Mouse (Mus musculus) embryo, embryonic 9.5 days (tissue): Measurements from ENCODE around the gene Enam.
"Not testable (repeated sequence)": the region's sequence is repeated elsewhere in the genome, so short reads cannot be mapped to it uniquely, and the experiment has no call there.

ENCODE experiments used
- DNase-seq: peaks from one replicate; pipeline ENCODE4 v3.0.0-alpha.2; 2017; ENCODE audit errors: extremely low spot score

Enam gene

DNA sequence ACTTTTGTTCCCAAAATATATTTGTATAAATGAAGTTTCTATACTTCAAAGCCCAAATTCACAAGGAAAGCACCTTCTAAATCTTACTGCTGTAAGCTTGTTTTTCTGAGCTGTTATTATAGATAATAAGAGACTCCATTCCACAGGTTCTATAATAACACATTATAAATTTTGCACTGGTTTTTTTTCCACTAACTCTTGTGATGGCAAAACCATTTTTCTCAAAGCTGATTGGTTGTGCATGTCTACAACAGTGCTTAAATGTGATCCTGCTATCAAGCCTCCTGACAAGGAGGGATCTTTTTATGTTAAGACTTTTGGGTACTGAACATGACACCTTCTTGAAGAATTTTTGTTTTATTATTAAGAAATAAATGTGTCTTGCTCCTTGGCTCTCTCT, at the start of gene Enam:
Enam (plus strand) TSS at position 301 of the 400 bp plus-strand sequence.
- DNase-seq, result no peak

DNA sequence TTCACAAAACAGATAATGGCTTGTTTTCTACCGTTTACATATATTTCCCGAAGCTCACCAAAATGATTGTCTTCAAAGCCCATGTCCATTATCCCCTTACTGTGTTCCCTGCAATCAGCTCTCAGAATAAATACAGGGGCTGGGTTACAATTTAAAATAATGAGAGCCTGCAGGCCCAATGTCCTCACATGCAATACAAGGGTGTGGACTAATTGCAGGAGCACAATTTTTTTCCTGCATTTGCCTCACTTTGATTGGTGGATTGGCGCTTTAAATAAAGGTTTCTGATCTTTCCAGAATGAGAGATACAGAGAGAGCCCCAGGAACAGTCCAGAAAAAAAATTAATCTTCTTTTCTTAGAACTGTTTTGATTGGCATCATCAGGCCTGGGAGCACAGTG, 32.1 kb upstream of the Enam start, which contains the start of gene Ambn:
Ambn (plus strand) TSS at position 301 of the 400 bp plus-strand sequence.
- no peak for DNase-seq

DNA sequence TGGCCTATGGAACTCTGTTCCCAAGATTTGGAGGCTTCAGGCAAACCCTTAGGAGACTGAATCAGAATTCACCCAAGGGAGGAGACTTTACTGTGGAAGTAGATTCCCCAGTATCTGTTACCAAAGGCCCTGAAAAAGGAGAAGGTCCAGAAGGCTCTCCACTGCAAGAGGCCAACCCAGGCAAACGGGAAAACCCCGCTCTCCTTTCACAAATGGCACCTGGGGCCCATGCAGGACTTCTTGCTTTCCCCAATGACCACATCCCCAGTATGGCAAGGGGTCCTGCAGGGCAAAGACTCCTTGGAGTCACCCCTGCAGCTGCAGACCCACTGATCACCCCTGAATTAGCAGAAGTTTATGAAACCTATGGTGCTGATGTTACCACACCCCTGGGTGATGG, 20.3 kb upstream of the Enam start:
- DNase-seq, result no peak

DNA sequence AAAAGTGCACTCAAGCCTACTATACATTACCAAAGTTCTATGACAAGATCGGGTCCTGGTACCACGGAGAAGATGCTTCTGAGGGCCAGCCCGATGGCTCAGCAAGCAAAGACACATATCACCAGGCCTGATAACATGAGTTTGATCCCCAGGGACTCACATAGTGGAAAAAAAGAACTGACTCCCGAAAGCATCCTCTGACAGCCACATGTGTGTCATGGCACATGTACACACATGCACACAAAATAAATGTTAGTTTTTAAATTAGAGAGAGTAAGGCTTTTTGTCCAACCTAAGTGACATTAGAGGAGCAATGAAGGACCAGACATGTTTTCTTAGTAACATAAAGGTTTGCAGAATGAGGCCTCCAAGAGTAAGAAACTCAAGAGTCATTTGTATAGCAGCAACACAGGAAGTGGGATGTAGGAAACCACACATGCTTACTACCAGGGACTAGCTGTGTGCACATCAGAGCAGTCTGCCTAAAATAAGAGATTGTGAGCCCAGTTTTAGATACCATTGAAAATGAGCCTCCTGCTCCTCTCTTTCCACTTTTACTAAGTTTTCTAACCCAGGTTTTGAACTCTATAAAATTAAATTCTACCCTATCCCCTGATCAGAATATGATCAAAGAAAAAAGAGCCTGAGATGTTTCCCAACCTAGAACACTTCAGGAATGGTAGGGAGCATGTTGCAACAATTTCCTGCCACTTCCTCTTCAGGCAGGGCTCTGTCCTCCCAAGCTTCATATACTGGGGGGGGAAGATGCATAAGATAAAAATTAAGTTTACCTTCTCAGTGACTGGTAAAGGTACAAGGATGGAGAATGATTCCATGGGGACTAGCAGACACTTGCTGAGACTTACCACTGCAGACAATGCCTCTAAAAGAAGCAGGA, 18.7 kb upstream of the Enam start:
- DNase-seq, result no peak

- DNase-seq, result no peak
Measured at GRCm38 (mm10) chr5:88489004-88489403, 1.2 kb downstream of the Enam start.

- DNase-seq, result no peak
Measured at GRCm38 (mm10) chr5:88491111-88491510, 3.3 kb downstream of the Enam start.

GRCm38 (mm10) chr5:88499781-88500180, 12.0 kb downstream of the Enam start:
- DNase-seq, result no peak

- no peak for DNase-seq
Measured at GRCm38 (mm10) chr5:88508555-88508954, 20.8 kb downstream of the Enam start.

GRCm38 (mm10) chr5:88508990-88509389, 21.2 kb downstream of the Enam start:
- DNase-seq, result no peak

GRCm38 (mm10) chr5:88519232-88519631, 31.5 kb downstream of the Enam start:
- DNase-seq, result peak; percentile 31

DNA sequence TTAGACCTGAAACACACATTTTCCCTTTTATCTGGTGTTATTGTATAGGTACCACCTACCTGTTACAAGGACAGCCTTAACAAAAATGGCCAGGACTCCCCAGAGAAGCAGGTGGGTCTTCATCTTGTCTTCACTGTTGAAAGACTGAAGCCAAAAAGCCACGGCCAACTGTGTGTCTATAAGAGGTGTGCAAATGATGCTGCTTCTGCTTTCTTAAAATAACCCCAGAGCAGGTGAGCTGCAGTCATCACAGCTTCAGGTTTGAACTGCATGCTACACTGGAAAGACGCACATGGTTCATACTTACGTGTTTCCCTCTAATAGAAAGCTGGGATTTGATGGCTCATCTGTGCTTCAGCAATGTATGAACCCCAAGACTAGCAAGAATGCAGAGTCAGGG, 39.9 kb downstream of the Enam start, which contains the start of gene Jchain:
Jchain (minus strand) TSS at position 235 of the 400 bp plus-strand sequence.
- DNase-seq, result no peak

- no peak for DNase-seq
Measured at GRCm38 (mm10) chr5:88530908-88531307, 43.1 kb downstream of the Enam start.

- no peak for DNase-seq
Measured at GRCm38 (mm10) chr5:88534697-88535096, 46.9 kb downstream of the Enam start.

DNA sequence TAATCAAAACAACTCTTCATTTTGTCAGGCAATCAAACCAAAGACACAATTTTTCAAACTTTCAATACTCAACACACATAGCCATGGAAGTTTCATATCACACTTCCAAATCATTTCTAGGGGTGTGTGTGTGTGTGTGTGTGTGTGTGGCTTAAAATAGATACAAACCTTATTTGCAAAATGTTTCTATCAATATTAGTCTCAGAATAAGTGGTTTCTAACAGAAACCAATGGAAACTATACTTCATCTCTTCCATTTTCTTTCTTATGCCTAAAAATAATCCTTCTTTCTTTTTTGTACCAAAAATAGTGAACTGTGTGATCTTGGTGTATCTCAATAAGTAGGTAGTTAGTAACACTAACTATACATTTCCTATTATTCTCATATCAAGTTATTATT, 53.1 kb downstream of the Enam start:
- no peak for DNase-seq

DNA sequence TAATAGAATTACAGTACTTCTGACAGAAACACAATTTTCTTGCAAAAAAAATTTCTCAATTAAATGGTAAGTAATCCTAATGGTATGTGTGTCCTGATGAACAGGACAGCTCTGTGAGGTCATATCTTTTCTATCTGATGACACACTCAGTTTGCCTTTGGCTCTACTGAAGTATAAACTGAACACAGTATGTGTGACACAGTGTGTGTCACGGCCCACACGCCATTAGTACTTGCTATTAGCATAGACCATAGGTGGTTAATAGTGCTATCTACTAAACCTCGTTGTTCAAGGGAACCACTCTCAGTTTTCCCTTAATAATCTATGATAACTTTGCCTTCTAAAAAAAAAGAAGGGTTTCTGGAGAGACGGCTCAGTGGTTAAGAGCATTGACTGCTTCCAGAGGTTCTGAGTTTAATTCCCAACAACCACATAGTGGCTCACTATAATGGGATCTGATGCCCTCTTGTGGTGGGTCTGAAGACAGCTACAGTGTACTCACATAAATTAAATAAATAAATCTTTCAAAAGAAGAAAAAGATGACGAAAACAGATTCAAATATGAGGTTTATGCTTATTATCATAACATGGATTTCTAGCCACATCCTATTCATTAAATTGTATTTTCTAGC, 55.0 kb downstream of the Enam start:
- peak; percentile 39 for DNase-seq

GRCm38 (mm10) chr5:88544411-88544810, 56.6 kb downstream of the Enam start:
- not testable (repeated sequence) for DNase-seq

GRCm38 (mm10) chr5:88545536-88545935, 57.8 kb downstream of the Enam start:
- DNase-seq, result no peak

- DNase-seq, result peak; percentile 17
Measured at GRCm38 (mm10) chr5:88553271-88554085, 65.7 kb downstream of the Enam start.

GRCm38 (mm10) chr5:88554086-88554886, 66.5 kb downstream of the Enam start, which contains the start of gene Utp3:
Gene Utp3 (plus strand): TSS chr5:88554462.
- peak; percentile 99 for DNase-seq
